Mouse (Mus musculus) testis, adult 2 months (tissue): ENCODE measurements around the gene Rasgef1b.

Experiments used
- CTCF ChIP-seq: fragments of 200-500 bp; IDR thresholded peaks from 2 replicates; pipeline ENCODE4 v1.5.1; 2012; ENCODE audit warnings: low read depth, mild to moderate bottlenecking, inconsistent platforms, low read length, moderate library complexity; ENCODE audit not compliant: control insufficient read depth, insufficient read depth, insufficient replicate concordance
- POLR2A ChIP-seq: fragments of 200-500 bp; IDR thresholded peaks from 2 replicates; pipeline ENCODE4 v1.6.1; 2012; ENCODE audit warnings: low read depth, mild to moderate bottlenecking, inconsistent platforms, low read length, moderate library complexity; ENCODE audit not compliant: control insufficient read depth

GRCm38 (mm10) chr5:99213211-99213610, 515.7 kb downstream of the Rasgef1b start:
- no peak for TF ChIP-seq CTCF
- no peak for TF ChIP-seq POLR2A
